Mouse (Mus musculus) cerebellum, adult 11-12 months (tissue): ENCODE data around the gene Hacd2.

Experiments
- DNase-seq: peaks from one replicate; pipeline ENCODE4 v3.0.0; 2022

Hacd2 gene

DNA sequence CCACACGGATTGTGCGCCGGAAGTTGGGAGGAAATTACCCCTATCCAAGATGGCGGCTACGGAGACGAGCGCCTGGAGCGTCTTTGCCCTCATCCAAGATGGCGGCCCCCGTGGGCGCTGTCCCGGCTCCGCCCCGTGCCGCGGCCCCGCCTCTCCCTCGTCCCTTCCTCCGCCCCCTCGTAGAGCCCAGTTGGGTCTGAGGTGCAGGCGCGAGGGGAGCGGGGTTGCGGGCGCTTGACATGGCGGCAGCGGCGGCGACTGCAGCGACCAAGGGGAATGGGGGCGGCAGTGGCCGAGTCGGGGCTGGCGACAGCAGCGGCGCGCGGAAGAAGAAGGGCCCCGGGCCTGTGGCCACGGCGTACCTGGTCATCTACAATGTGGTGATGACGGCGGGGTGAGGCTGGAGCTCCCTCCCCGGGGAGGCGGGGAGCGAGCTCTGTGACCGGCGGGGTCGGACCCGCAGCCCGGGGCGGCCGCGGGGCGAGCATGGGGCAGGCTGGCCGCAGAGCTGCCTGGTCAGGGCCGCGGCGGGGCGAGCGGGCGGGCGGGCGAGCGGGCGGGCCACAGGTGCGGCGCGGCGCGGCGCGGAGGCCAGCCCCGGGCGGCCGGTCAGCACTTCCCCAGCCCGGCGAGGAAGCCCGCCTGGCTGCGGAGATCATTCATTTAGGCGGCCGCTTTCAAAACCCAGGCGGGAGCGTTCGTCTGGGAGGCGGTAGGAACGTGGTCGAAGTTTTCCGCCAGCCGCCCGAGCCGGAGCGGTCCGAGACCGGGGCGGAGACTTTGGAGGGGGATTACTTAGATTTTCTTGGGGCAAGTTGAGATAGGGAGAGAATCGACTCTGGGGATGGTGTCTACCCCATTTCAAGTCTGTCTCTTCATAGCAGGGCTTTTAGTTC lies at the start of gene Hacd2:
TSS of gene Hacd2 (plus strand) at position 187 of the 896 bp plus-strand sequence.
- DNase-seq: peak; percentile 94

GRCm38 (mm10) chr16:34972471-34972870 lies 49.8 kb upstream of the Hacd2 start:
- no peak for DNase-seq

DNA sequence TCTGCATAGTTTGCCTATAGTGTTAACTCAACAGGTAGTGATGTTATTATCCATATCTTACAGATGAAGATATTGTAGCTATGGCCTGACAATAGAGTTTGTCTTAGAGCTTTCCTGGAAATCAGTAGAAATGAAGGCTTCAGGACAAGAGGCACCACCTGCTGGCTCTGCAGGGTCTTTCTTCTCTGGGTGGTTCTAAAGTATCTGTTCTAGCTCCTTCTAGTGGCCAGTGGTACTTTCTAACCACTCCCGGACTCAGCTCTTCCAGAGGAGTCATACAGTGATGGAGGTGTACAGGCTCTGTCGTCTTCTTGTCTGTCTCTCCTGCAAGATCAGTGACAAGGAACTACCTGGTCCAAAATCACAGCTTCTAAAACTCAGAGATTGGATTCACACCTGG lies 46.7 kb upstream of the Hacd2 start:
- DNase-seq: no peak

GRCm38 (mm10) chr16:34976630-34977029 lies 45.6 kb upstream of the Hacd2 start:
- no peak for DNase-seq

DNA sequence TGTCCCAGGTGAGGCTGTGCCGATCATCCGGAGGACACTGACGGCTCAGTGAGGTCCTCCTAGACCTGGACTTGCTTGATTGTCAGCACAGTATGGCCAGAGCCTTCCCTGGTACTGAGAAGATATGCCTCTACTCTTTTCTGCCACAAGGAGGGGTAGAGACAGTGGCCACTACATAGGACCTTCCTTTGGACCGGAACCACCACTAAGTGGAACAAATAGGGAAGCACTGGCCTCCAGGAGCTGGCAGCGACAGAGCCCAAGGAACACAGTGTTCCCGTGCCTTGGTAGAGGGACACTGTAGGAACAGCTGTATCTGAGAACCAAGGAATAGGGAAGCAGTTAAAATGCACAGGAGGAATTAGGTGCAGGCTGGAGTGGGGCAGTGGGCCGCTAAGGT lies 44.2 kb upstream of the Hacd2 start:
- no peak for DNase-seq

DNA sequence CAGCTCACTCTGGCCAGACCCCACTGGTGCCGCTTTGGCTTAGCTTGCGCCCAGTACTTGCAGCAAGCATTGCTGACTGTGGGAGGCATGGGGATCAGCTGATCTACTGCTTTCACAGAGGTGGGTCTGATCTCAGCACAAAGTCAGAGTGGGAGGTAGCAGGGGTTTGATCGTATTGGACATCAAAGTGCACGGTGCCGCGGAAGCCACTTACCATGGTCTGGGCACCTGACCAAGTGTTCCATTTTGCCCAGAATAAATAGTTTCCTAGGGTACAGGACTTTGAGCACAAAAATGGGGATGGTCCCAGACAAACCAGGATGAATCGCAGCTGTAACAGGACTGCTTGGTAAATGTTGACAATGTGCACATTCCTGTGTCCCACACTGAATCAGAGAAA lies 41.2 kb upstream of the Hacd2 start:
- no peak for DNase-seq

- DNase-seq: no peak
Observed at GRCm38 (mm10) chr16:34984203-34985030, 37.8 kb upstream of the Hacd2 start.

DNA sequence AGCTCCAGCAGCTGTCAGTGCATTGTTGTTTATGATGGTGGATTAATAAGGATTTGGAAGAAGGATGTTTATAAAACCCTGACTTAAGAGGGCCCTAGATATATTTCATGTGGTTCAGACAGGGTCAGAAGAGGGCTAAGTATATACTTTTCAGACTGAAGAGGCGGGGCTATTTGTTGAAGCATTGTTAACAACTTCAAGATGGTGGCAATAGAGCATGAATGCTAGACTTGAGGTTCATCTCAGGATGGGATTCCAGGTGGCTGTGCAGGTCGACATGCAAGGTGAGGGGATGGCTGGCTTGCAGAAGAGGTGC lies 37.2 kb upstream of the Hacd2 start:
- no peak for DNase-seq

DNA sequence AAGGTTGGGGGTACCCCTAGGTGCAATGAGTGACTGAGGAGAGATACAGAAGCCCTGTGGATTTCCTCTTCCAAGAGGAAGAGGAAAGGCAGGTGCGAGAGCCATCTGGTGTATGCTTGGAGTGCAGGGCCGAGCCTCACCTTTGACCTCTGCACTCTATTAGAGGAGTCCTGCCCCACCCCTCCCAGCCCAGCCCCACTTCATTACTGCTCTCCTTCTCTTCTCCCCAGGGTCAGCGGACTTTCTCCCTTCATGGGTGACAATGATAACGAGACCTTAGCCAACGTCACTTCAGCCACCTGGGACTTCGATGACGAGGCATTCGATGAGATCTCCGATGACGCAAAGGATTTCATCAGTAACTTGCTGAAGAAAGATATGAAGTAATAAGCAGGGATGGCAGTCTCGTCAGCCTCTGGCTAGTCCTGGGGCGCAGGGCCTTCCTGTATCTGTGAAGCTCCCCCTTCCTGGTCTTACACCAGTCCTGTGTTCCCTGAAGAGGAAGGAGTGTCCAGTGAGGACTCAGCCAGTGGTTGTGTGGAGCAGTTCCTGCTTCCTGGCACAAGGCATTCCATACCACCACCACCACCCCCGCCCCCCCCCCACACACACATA lies 35.9 kb upstream of the Hacd2 start:
- DNase-seq: no peak

DNA sequence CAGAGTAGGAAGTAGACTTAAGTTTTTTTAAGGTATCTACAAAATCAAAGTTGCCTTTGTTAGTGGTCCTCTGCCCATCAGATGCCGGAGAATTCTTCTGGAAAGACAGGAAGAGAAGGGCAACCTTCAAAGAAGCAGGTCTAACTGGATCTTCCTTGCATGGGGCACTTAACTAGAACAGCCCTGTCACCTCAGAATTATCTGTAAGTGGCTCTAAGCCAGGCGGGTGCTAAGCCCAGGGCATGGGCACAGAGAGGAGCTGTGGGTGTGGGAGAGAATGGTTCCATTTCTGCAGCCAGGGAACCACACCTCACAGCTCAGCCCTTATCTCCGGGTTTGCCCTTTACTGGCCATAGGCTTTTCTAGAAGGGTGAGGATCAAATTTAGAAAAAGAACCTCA lies 30.9 kb upstream of the Hacd2 start:
- DNase-seq: no peak

GRCm38 (mm10) chr16:34992854-34993253 lies 29.4 kb upstream of the Hacd2 start:
- DNase-seq: peak; percentile 6

DNA sequence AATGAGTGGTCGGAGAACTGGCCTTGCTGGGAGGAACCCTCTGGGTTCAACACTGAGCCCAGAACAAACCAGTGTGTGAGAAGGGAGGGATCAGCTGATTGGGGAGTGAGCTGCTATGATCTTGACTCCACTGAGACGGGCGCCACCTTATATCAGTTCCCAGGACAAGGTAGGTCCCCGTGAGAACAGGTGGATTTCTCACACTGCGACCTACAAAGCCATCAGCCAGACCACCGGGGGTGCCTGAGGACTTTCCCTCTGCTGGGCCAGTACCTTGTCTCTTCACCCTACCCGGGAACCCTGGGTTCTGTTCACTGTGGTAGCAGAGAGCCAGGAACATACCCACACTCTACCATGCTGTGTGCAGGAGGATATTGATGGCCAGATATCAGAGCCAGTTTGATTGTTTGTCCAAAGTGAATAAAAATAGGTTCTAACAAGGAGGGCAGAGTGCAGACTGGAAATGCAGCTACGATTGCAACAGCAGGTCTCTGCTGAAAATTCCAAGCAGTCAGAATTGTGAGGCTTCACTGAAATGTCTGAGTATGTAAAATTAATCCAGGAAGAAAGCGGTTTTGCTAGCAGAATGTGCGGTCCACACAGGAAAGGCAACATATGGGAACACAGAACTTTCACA lies 28.4 kb upstream of the Hacd2 start:
- DNase-seq: no peak

GRCm38 (mm10) chr16:34994641-34995141 lies 27.5 kb upstream of the Hacd2 start:
- no peak for DNase-seq

DNA sequence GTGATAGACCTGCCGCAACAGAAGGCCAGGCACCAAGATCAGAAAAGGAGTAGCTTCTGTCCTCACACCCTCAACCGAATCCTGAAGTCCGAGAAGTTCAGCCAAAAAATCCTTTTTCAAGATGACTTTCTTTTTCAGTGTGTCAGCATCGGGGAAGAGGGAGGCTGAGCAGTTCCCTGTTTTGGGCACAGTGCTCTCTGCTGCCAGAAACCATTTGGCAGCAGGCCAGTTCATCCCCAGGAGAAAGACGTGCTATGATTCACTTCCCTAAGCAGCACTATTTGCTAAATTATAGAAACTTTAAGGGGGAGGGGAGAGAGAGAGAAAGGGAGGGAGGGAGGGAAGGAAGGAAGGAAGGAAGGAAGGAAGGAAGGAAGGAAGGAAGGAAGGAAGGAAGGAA lies 26.1 kb upstream of the Hacd2 start:
- DNase-seq: no peak

DNA sequence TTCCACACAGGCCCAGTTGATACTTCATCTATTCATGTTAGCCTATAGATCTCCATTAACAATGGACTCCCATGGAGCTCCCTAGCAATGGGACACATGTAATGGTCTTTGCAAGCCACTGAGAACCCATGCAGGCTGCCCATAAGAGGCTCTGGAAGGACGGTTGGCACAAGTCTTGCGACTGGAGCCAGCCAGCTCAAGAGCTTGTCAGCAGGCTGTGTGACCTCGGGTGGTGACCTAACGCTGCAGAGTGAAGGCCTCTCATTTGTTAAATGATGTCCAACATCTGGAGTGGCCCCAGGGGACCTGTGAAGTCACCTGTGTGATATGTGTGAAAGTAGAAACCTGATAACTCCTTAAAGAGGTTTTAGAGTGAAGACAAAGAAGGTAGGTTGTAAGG lies 25.2 kb upstream of the Hacd2 start:
- no peak for DNase-seq

GRCm38 (mm10) chr16:34997576-34997975 lies 24.7 kb upstream of the Hacd2 start:
- DNase-seq: no peak

DNA sequence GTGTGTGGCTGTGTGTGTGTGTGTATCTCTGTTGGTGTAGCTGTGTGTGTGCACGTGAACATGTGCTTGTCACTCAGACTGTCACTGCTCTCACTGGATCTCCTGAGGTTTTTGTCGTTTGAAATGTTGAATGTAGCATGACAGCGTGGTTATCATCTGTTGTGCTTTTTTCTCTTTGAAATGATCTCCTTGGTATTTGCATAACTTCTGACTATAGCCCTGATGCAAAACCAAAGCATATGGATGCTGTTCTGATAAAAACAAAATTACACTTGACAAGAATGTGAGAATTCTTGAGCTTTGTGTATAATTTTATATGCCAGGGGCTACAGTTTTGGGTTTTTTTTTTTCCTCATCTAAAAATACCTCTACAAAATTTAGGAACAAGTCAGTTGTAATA lies 23.2 kb upstream of the Hacd2 start:
- no peak for DNase-seq

DNA sequence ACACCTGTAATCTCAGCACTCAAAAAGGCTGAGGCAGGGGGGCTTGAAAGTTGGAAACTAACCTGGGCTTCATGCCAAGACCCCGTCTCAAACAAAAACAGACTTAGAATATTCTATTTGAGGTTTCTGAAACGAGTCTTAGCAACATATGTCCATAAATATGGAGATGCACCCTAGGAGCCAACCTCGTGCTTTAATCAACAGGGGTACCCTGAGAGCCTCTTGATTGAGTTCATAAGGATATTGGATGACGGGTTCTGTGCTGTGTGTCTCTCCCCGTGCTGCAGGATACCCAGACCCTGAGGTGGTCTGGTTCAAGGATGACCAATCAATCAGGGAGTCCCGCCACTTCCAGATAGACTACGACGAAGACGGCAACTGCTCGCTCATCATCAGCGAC lies 22.2 kb upstream of the Hacd2 start:
- no peak for DNase-seq

DNA sequence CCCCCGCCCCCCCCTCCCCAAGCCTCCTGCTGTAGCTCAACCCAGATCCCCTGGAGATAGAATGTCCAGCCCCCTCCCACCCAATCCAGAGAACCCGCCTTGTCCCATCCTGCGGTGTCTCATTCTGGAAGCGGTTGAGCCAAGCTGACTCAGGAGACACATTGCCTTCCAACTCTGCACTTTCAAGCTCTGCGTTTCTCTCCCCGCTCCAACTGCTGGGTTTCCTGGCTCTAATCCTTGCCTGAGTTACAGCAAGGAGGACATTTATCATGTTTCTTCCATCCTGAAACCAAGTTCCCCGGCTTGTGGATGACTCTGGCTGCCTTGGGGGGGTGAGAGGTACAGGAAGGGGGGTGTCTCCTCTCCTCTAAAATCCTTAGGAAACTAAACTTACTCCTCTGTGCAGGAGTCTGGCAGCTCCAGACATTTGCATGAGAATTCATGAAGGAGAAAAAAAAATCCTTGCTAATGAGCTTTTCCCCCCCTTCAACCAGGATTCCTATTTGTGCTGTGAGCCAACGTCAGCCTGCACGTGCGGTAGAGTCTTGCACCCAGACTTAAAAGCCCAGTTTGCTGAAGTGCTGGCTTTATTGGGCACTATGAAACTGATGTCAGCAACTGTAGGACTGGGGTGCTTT lies 21.2 kb upstream of the Hacd2 start:
- no peak for DNase-seq

GRCm38 (mm10) chr16:35004356-35004755 lies 17.9 kb upstream of the Hacd2 start:
- no peak for DNase-seq

DNA sequence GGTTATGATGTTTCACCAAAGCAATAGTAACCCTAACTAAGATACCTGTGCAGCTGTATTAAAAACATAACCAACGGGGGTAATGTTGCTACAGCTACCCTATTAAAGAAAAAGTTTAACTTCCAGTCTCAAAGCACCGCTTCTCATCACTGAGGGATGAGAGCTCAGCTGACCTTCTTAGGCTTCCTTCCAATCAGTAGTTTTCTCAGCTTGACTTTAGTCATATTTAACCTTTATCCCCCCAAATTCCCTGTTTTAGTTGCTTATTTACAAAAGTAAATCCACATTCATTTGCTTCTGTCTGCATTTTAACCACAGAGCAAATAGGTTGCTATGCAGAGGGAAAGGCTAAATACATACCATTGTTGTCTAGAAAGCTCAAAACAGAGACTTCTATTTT lies 17.5 kb upstream of the Hacd2 start:
- no peak for DNase-seq

GRCm38 (mm10) chr16:35006251-35006650 lies 16.0 kb upstream of the Hacd2 start:
- no peak for DNase-seq

DNA sequence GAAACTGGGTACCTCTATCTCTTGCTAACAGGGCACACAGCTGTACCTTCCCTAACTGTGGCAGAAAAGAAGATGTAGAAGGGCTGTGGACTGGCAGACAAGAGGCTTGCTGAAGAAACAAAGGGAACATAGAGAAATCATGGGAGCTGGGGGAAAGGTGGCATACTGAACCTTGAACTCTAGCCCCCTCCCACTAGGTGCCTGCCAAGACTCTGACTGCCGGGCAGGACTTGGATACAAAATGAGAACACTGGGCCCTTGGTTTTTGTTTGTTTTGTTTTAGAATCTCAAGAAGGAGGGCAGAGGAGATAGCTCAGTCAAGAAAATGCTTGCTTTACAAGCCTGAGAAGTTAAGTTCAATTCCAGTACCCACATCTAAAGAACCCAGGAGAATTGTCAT lies 14.9 kb upstream of the Hacd2 start:
- no peak for DNase-seq
